Mouse (Mus musculus) neural tube, embryonic 10.5 days (tissue): ENCODE measurements around the gene Slc25a3.

Experiments used
- DNase-seq: peaks from one replicate; pipeline ENCODE4 v3.0.0-alpha.2; 2017; ENCODE audit warnings: low spot score; ENCODE audit errors: extremely low spot score

The Slc25a3 gene

DNA sequence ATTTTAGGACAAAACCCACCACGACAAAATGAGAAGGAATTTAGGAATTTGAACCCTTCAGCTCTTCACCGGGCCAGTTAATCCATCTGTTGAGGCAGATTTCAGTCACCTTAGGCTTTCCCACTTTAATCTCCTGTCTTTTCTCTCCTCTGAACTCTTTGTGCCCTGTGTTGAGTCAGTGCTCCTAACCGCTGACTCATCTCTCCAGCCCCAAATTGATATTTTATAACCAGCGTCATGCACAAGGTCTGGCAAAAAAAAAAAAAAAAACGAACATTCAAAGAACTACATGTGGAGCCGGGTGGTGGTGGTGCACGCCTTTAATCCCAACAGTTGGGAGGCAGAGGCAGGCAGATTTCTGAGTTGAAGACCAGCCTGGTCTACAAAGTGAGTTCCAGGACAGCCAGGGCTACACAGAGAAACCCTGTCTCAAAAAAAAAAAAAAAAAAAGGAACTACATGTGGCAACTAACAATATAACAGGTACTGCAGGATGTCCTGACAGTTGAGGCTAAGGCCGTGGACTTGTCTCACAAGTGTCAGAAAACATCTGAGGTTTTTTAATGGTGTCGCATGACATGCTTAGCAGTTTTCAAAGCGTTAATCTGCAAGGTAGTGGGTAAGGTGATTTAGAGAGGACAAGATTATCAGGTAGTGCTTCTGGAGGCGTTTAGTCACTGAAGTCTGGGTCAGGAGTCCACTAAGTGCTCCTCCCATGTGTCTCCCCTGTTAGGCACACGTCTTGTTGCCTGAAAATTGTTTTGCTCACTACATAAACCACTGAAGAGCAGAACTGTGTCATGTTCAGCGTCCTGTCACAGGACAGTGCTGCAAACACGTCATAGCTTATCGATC, 29.4 kb downstream of the Slc25a3 start:
- no peak for DNase-seq

DNA sequence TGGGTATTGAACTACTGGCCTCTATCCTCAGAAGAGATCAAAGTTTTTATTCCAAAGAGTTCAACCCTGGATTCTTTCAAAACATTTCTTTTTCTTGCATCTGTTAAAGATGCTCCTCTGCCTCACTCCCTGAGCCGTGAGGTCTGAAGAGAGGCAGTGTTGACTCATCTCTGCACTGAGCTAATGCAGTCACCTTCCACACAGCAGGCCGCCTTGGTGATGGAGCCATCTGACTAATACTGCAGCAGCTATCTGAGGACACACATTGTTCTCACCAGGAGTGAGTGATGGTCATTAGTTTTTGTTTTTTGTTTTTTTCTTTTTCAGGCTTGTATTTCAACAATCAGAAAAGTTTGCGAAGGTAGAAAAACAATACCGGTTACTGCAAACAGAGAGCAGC, 31.0 kb downstream of the Slc25a3 start:
- no peak for DNase-seq

DNA sequence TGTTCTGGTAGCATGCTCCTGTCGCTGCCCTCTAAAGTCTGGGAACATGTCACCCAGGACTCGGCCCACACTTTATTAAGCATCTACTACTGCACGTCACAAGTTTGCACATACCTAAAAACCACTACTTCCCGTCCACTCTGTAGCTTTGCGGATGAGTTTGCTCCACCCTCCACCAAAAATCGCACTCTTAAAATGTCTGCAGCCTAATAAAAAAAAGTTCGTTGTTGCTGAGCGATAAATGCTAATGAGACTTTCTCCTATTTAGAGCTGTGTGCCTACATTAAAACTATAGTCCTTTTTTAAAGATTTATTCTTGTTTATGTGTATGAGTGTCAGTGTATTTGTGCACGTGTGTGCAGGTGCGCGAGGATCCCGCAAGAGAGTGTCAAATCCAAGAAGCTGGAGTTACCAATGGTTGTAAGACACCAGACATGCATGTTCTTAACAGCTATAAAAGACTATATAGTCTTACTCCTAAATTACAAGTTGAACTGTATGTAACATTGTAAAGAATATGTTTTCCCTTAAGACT, 40.4 kb downstream of the Slc25a3 start:
- DNase-seq = no peak

DNA sequence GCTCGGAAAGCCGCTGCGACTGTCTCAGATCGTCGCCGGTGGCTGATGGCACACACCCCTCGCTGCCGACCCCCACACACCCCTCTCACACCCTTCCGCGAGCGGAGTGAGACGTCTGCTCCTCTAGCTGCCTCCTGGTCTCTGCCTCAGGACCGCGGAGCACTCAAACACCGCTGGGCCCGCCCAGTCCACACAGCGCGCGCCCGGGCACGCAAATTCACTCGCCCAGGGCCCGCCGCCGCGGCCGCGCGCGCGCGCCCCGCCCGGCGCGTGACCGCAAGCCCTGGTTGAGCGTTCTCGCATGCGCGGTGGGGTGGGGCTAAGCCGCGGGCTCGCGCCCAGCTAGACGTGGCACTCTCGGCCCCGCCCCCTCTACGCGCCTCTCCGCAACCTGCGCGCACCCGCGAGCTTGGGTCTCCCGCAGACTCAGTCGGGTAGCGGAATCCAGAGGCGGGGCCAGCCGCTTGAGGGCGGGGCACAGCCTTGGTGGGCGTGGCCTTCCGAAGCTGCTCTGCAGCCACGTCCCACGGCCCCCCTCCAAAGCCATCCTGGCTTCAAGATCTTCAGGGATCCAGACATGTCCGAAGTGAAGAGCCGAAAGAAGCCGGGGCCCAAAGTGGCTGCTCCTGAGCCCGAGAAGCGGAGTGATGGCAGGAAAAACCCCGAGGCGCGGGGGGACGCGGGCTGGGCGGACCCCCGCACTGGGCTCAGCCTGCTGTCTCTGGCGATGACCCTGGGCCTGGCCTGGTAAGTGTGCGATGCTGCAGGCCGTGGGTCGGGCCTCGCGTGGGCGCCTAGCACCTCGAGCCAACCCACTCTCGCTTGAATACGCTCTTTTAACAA, 41.1 kb downstream of the Slc25a3 start, which contains the start of the genes Apaf1 and Ikbip:
Apaf1 (minus strand) TSS at position 221 of the 843 bp plus-strand sequence.
Ikbip (plus strand) TSS at position 391 of the 843 bp plus-strand sequence.
- DNase-seq = peak; percentile 100

DNA sequence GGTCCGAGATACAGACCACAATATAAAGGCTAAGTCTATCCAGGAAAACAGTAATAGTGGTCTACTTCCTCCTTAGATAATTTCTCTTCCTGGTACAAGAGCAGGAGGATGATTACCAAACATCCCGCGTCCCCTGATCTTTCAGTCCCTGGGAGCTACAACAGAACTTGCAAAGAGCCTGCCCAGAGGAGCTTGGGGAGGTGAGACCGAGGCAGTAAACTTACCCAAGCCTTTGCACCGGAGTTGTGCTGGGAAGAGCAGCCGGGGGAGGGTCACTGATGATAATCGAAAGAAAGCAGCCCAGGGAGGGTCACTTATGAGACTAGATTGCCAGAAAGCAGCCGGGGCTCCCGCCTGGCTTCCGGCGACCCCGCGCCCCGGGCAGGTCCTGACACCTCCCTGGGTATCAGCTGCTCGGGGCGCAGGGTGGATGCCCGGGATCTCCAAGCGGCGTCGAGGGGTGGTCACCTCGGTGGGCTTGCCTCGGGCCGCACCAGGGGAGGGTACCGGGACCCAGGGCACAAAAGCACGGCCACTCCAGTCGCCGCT, 41.8 kb downstream of the Slc25a3 start:
- no peak for DNase-seq

DNA sequence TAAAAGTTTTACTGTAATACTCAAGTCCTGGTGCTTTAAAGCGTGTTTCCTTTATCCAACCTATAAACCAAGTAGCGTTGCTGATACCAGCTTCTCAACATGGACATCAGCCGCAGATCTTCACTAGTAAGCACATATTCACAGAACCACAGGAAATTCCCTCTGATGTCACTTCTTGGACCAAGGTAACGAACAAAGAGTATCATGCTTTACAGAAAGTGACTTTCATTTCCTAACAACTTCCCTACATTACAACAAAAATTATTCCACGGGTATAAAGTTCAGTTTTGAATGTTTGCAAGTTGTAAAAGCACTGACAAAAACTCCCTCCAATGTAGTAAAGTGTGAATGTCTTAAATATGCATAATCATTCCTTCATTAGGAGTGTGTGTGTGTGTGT, 43.3 kb downstream of the Slc25a3 start:
- no peak for DNase-seq

DNA sequence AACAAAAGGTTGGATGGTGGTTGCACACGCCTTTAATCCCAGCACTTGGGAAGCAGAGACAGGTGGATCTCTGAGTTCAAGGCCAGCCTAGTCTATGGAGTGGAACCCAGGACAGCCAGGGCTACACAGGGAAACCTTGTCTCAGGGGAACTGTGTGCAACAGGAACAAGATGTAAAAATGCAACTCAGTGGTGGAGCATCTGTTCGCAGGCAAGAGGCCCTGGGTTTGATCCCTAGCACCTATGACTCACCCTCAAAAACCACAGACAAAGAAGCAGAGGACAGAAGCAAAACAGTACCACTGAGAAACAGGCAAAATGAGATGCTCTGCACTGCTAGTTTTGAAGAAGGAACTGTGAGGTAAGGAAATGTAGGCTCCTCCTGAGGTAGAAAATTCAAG, 47.2 kb downstream of the Slc25a3 start:
- DNase-seq = no peak

DNA sequence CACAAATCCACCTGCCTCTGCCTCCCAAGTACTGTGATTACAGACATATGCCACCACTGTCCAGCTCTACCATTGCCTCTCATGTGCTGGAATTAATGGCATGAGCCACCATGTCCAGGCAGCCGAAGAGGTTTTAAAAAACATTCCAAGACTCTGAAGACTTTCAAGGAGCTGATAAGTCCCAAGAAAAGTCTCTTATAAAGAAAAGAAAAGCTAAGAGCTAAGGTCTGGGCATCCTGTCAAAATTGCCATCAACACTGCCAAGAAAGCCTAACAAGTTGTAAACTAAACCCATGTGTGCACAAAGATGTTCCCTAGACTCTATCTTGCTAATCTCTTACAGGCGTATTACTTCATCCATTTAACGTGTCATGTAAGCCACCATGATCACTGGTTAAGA, 50.5 kb downstream of the Slc25a3 start:
- DNase-seq = no peak

DNA sequence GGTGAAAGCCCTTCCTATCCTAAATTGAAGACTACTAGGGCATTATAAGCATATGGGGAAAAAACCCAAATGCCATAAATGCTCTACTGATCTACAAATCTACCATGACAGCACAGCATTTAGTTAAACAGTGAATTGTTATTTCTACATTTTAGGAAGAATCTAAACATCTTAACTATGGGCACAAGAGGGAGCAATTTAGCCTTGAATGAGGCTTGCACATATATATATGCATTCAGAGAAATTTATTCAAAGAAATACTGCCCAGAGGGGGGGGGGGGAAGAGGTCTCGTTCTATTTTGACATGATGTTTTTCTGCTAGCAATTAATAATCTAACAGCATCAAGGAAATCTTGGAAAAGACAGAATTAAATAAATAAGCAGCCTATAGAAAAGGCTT, 52.1 kb downstream of the Slc25a3 start:
- DNase-seq = no peak
